Mouse (Mus musculus): ENCODE results near the gene Cdc37. TPM values are rescaled to one million over a fixed set of nuclear protein-coding genes. Genes with fewer than 3 reads are reported as not detected.
"Not testable (repeated sequence)": the region's sequence is repeated elsewhere in the genome, so short reads cannot be mapped to it uniquely, and the experiment has no call there.

Gene Cdc37
- 81.1 and 84.1 TPM in 2 replicates for polyA plus RNA-seq (2015; fragmentation: Nextera tagmentation; extraction: Ambion mirVana)

GRCm38 (mm10) chr9:21149654-21150419, at the start of gene Cdc37:
Gene Cdc37, minus strand, starts transcription at chr9:21149982.
- Histone ChIP-seq H3K27ac (ENCODE audit: low read depth) (peak within 1 kb of the TSS; percentile 80), H3K36me3 (replicated peaks; ENCODE audit: insufficient read depth, low read length) (peaks cover 6% of the 10 kb centered on the region), H3K4me3 (ENCODE audit: low read depth, low read length) (peak within 1 kb of the TSS; percentile 80), H3K27me3 (ENCODE audit: insufficient read depth, low read length) (no peaks in the 10 kb centered on the region), H3K4me2 (ENCODE audit: low read depth, low read length) (peak within 1 kb of the TSS; percentile 84), H3K4me1 (ENCODE audit: insufficient read depth) (peaks cover 45% of the 10 kb centered on the region), H3K9ac (replicated peaks) (peak within 1 kb of the TSS; percentile 77), H3K9me3 (ENCODE audit: low read length) (no peaks in the 10 kb centered on the region)
- WGBS (ENCODE audit: insufficient replicate concordance): 2% methylated on average over 56 of the region's 56 CpGs
- peak; percentile 96 for DNase-seq
- peak; percentile 99 for ATAC-seq
- TF ChIP-seq EP300 (IDR thresholded peaks at IDR 0.05; ENCODE audit: low read depth) (no peak), CTCF (IDR thresholded peaks at IDR 0.05; ENCODE audit: low read depth) (no peak)

DNA sequence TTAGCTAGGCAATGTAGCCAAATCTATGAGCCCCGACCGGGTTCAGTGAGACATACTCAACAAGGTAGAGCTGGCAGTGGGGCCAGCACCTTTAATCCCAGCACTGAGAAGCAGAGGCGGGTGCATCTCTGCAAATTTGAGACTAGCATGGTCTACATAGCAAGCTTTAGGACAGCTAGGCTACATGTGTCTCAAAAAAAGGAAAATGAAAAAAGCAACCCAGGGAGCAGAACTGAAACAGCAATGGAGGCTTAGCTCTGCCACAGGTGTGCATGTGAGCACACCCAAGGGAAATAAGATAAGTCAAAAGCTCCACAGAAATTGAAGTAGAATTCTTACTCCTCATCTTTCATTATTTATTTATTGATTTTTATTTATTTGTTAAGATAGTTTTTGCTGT, 49.2 kb upstream of the Cdc37 start:
- Histone ChIP-seq H3K27ac (ENCODE audit: low read depth) (no peak overlapping the region), H3K9me3 (ENCODE audit: low read length) (no peaks in the 10 kb centered on the region), H3K9ac (replicated peaks) (no peak overlapping the region), H3K4me3 (ENCODE audit: low read depth, low read length) (no peak overlapping the region), H3K4me1 (ENCODE audit: insufficient read depth) (no peaks in the 10 kb centered on the region), H3K4me2 (ENCODE audit: low read depth, low read length) (no peak overlapping the region), H3K36me3 (replicated peaks; ENCODE audit: insufficient read depth, low read length) (0 out of 2 replicates have a peak, but pooled peaks cover 5% of the 10 kb centered on the region), H3K27me3 (ENCODE audit: insufficient read depth, low read length) (no peaks in the 10 kb centered on the region)
- TF ChIP-seq EP300 (IDR thresholded peaks at IDR 0.05; ENCODE audit: low read depth): no peak
- 78% methylated on average over 3 of the region's 3 CpGs for WGBS (ENCODE audit: insufficient replicate concordance)
- no peak for DNase-seq
- no peak for ATAC-seq

GRCm38 (mm10) chr9:21197981-21198380, 48.2 kb upstream of the Cdc37 start:
- ATAC-seq (no peak), DNase-seq (no peak)
- Histone ChIP-seq H3K4me2 (ENCODE audit: low read depth, low read length) (no peak overlapping the region), H3K9me3 (ENCODE audit: low read length) (no peaks in the 10 kb centered on the region), H3K27me3 (ENCODE audit: insufficient read depth, low read length) (no peaks in the 10 kb centered on the region), H3K9ac (replicated peaks) (no peak overlapping the region), H3K36me3 (replicated peaks; ENCODE audit: insufficient read depth, low read length) (0 out of 2 replicates have a peak, but pooled peaks cover 5% of the 10 kb centered on the region), H3K4me3 (ENCODE audit: low read depth, low read length) (no peak overlapping the region), H3K27ac (ENCODE audit: low read depth) (no peak overlapping the region), H3K4me1 (ENCODE audit: insufficient read depth) (no peaks in the 10 kb centered on the region)
- WGBS (ENCODE audit: insufficient replicate concordance): 74% methylated on average over 4 of the region's 4 CpGs
- TF ChIP-seq CTCF (IDR thresholded peaks at IDR 0.05; ENCODE audit: low read depth): no peak
- no peak for TF ChIP-seq EP300 (IDR thresholded peaks at IDR 0.05; ENCODE audit: low read depth)

DNA sequence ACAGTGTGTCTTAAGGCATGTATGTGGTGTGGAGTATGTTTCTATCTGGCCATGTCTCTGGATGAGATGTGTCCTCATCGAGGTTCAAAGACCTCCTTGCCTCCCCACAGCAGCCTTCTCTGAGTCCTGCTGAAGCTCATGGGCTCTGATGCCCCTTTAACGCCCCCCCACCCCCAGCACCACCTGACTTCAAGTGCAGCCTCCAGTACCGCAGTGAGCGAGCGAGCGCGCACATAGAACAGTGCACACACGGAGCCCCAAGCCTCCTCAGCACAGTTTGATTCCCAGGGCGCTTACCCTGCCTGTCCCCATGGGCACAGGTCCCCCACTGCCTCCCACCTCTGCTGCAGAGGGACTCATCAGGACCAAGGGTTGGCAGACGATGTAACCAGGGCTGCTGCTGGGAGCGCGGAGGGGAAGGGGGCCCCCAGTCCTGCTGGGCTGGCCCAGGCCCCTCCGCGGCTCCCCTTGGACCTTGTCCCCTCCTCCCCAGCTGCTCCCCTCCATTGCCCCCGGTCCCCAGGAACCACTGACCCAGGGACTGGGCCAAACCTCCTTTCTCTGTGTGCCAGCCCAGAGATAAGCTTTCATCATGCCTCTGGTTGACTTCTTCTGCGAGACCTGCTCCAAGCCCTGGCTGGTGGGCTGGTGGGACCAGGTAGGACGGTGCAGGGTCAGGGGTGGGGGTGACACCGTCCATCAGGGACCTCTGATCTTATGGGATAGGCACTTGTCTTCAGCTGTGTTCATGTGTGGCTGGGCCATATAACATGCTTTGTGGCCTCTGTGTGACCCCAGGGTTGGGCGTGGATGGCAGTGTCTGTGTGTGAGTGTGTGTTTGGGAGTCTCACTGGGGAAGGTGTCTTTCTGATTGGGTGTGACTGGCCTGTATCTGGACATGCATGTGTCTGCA, 47.0 kb upstream of the Cdc37 start:
- WGBS (ENCODE audit: insufficient replicate concordance): 72% methylated on average over 18 of the region's 19 CpGs
- no peaks in the 10 kb centered on the region for H3K27me3 ChIP-seq (ENCODE audit: insufficient read depth, low read length)
- TF ChIP-seq CTCF (IDR thresholded peaks at IDR 0.05; ENCODE audit: low read depth) (no peak), EP300 (IDR thresholded peaks at IDR 0.05; ENCODE audit: low read depth) (no peak)
- H3K27ac ChIP-seq (ENCODE audit: low read depth): no peak overlapping the region
- no peaks in the 10 kb centered on the region for H3K4me1 ChIP-seq (ENCODE audit: insufficient read depth)
- H3K9me3 ChIP-seq (ENCODE audit: low read length): no peaks in the 10 kb centered on the region
- H3K4me2 ChIP-seq (ENCODE audit: low read depth, low read length): no peak overlapping the region
- DNase-seq (no peak), ATAC-seq (no peak)
- no peak overlapping the region for H3K4me3 ChIP-seq (ENCODE audit: low read depth, low read length)
- no peak overlapping the region for H3K9ac ChIP-seq (replicated peaks)
- peaks cover 15% of the 10 kb centered on the region for H3K36me3 ChIP-seq (replicated peaks; ENCODE audit: insufficient read depth, low read length)

DNA sequence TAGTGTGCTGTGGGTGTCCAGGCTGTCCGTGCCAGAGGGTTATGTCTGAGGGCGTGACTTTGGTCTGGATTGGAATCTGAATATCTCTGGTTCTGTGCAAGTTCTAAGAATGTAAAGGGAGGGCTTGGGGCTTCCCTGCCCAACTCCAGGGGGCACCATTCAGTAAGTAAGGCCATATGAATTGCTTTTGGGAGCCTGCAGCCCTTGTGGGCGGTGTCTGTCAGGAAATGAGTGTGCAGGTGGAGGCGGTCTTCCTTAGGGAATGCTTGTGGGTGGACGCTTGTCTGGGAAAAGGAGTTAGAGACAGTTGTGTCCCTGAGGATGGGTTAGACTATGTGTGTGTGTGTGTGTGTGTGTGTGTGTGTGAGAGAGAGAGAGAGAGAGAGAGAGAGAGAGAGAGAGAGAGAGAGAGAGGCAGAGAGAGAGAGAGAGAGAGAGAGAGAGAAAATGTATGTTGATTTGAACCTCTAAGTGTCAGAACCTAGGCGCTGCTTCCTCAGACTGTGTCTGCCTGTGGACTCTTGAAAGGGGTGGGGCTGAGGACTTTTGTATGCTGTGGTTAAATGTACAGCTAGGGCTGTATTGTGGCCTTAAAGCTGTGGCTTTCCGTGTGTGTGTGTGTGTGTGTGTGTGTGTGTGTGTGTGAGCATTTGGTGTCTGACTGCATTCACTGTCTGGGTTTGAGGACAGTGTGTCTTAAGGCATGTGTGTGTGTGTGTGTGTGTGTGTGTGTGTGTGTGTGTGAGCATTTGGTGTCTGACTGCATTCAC, 46.1 kb upstream of the Cdc37 start:
- not testable (repeated sequence) for ATAC-seq; H3K9ac ChIP-seq (replicated peaks); H3K9me3 ChIP-seq (ENCODE audit: low read length); H3K27ac ChIP-seq (ENCODE audit: low read depth); H3K27me3 ChIP-seq (ENCODE audit: insufficient read depth, low read length); H3K4me1 ChIP-seq (ENCODE audit: insufficient read depth); H3K4me3 ChIP-seq (ENCODE audit: low read depth, low read length); H3K4me2 ChIP-seq (ENCODE audit: low read depth, low read length); DNase-seq
- WGBS (ENCODE audit: insufficient replicate concordance): 62% methylated on average over 7 of the region's 7 CpGs
- peaks cover 13% of the 10 kb centered on the region for H3K36me3 ChIP-seq (replicated peaks; ENCODE audit: insufficient read depth, low read length)
